Mouse (Mus musculus): ENCODE measurements at regions not wholly inside any gene's neighbourhood (a gene's known extent, or its start where the extent isn't known, plus 50 kb on each side); places are given as distances from the start of the nearest gene placed in this dataset.
A peak's percentile ranks its signal among the peaks of the same experiment; 100 is the strongest.

GRCm38 (mm10) chr1:75612083-75612720, 66.1 kb downstream of the Slc4a3 start:
- no peak for DNase-seq (ENCODE audit: low read depth, low spot score)

- DNase-seq (ENCODE audit: low read depth, low spot score), result no peak
These were observed 67.1 kb downstream of the Slc4a3 start for GRCm38 (mm10) chr1:75613206-75613605.

GRCm38 (mm10) chr1:75616971-75617370, 70.9 kb downstream of the Slc4a3 start:
- DNase-seq (ENCODE audit: low read depth, low spot score), result no peak

- DNase-seq (ENCODE audit: low read depth, low spot score), result no peak
These were observed 72.3 kb downstream of the Slc4a3 start for GRCm38 (mm10) chr1:75618367-75618790.

- no peak for DNase-seq (ENCODE audit: low read depth, low spot score)
These were observed 84.2 kb downstream of the Slc4a3 start for GRCm38 (mm10) chr1:75630287-75630686.

- DNase-seq (ENCODE audit: low read depth, low spot score), result no peak
These were observed 85.7 kb downstream of the Slc4a3 start for GRCm38 (mm10) chr1:75631729-75632128.

- DNase-seq (ENCODE audit: low read depth, low spot score), result no peak
These were observed 89.5 kb downstream of the Slc4a3 start for GRCm38 (mm10) chr1:75635591-75635990.

- no peak for DNase-seq (ENCODE audit: low read depth, low spot score)
These were observed 93.2 kb downstream of the Slc4a3 start for GRCm38 (mm10) chr1:75639031-75640001.

- no peak for DNase-seq (ENCODE audit: low read depth, low spot score)
These were observed 96.4 kb downstream of the Slc4a3 start for GRCm38 (mm10) chr1:75642496-75642895.

GRCm38 (mm10) chr1:75652547-75652946, 106.5 kb downstream of the Slc4a3 start:
- peak; percentile 3 for DNase-seq (ENCODE audit: low read depth, low spot score)

GRCm38 (mm10) chr1:75652987-75653573, 107.0 kb downstream of the Slc4a3 start:
- no peak for DNase-seq (ENCODE audit: low read depth, low spot score)

- DNase-seq (ENCODE audit: low read depth, low spot score), result peak; percentile 3
These were observed 107.6 kb downstream of the Slc4a3 start for GRCm38 (mm10) chr1:75653671-75654076.

- no peak for DNase-seq (ENCODE audit: low read depth, low spot score)
These were observed 110.5 kb downstream of the Slc4a3 start for GRCm38 (mm10) chr1:75656592-75656991.

GRCm38 (mm10) chr1:75660336-75661100, 114.5 kb downstream of the Slc4a3 start:
- no peak for DNase-seq (ENCODE audit: low read depth, low spot score)

GRCm38 (mm10) chr1:75662141-75662990, 116.3 kb downstream of the Slc4a3 start:
- no peak for DNase-seq (ENCODE audit: low read depth, low spot score)

- DNase-seq (ENCODE audit: low read depth, low spot score), result no peak
These were observed 121.7 kb downstream of the Slc4a3 start for GRCm38 (mm10) chr1:75667736-75668269.

GRCm38 (mm10) chr1:75676295-75676694, 130.2 kb downstream of the Slc4a3 start:
- DNase-seq (ENCODE audit: low read depth, low spot score), result no peak

- no peak for DNase-seq (ENCODE audit: low read depth, low spot score)
These were observed 131.6 kb downstream of the Slc4a3 start for GRCm38 (mm10) chr1:75677695-75678094.

- no peak for DNase-seq (ENCODE audit: low read depth, low spot score)
These were observed 132.2 kb downstream of the Slc4a3 start for GRCm38 (mm10) chr1:75678279-75678678.

- no peak for DNase-seq (ENCODE audit: low read depth, low spot score)
These were observed 134.3 kb downstream of the Slc4a3 start for GRCm38 (mm10) chr1:75680366-75680765.
